17 mouse cellular contexts compared by ENCODE assay signal in genomic region chr11:6964524-6964923, GRCm38 (mm10).
DNase-seq lines count a peak whose midpoint lies in the region; ATAC-seq lines count a peak whose summit lies in the region.
"Had no signal": no experiment of that assay in that cellular context is flagged by ENCODE, and none has a peak within 500 bp of the region (broad histone marks: within the 10 kb centered on the region; RNA-seq: fewer than 3 reads in every experiment).

No protein-coding gene starts in this region.

- no peak for DNase-seq in frontal cortex, postnatal 25 days (ENCODE audit: low spot score in 2 of 2)
- DNase-seq in left cerebral cortex, postnatal 25 days (ENCODE audit: low spot score in 2 of 2): peak; percentile 12 to 50
- no peak for DNase-seq in left cerebral cortex, adult 18-20 months (ENCODE audit: low spot score in 2 of 2)
- DNase-seq in layer of hippocampus, adult 18-20 months (ENCODE audit: low spot score in 2 of 2): peak; percentile 33 to 85
- peak; percentile 74 for DNase-seq in telencephalon, adult 2 months (ENCODE audit: low read depth, low spot score)
- no peak for DNase-seq in spleen, postnatal 4 days (ENCODE audit: low spot score in 2 of 2)
- DNase-seq: B cell, adult 2 months; gastrocnemius, postnatal 14 days; heart, adult 18-20 months; heart, postnatal 10 days; liver; lung, postnatal 4 days; thymus, adult 18-20 months had no signal

- intact Hi-C loops in left cerebral cortex, postnatal 25 days (cut with DNase I): no loop called here

- ATAC-seq in frontal cortex, adult (ENCODE audit: low TSS enrichment): peak; percentile 92
- ATAC-seq: forebrain, embryonic 15.5 days; intestine, postnatal 0 days; midbrain, embryonic 15.5 days had no signal

Comparison
In these comparisons a context has a peak if more than half of its experiments do, and no peak if none do; other contexts are left out.
1. DNase-seq: peak in left cerebral cortex, postnatal 25 days (2 of 2), layer of hippocampus, adult 18-20 months (2 of 2) and telencephalon, adult 2 months (single experiment); none in frontal cortex, postnatal 25 days (0 of 2), left cerebral cortex, adult 18-20 months (0 of 2) and spleen, postnatal 4 days (0 of 2).